ENCODE assay signal across 9 mouse cellular contexts in genomic region chr19:56874601-56875315, GRCm38 (mm10). TPM values are rescaled to one million over a fixed set of nuclear protein-coding genes. Genes with fewer than 3 reads are reported as not detected.
A peak's percentile ranks its signal among the peaks of the same experiment; 100 is the strongest.
DNase-seq lines count a peak whose midpoint lies in the region; ATAC-seq lines count a peak whose summit lies in the region.
"Had no signal": no experiment of that assay in that cellular context is flagged by ENCODE, and none has a peak within 500 bp of the region (broad histone marks: within the 10 kb centered on the region; RNA-seq: fewer than 3 reads in every experiment).

No protein-coding gene starts in this region.

- 0 out of 2 replicates have a peak overlapping the region, but pooled peaks have one; percentile 43 for H3K9ac ChIP-seq in heart, embryonic 11.5 days (ENCODE audit: low read depth, low read length)
- H3K9ac ChIP-seq in hindbrain, embryonic 16.5 days (ENCODE audit: low read depth, low read length) = peak overlapping the region; percentile 54
- peak overlapping the region; percentile 61 for H3K9ac ChIP-seq in midbrain, embryonic 13.5 days (replicated peaks)

- H3K9me3 ChIP-seq in heart, embryonic 11.5 days (replicated peaks; ENCODE audit: control insufficient read depth, low read length) = no peaks in the 10 kb centered on the region
- H3K9me3 ChIP-seq in hindbrain, embryonic 16.5 days (ENCODE audit: control insufficient read depth, low read length) = no peaks in the 10 kb centered on the region
- no peaks in the 10 kb centered on the region for H3K9me3 ChIP-seq in midbrain, embryonic 13.5 days

- no peak overlapping the region for H3K27ac ChIP-seq in heart, embryonic 11.5 days (ENCODE audit: low read depth, low read length)
- no peak overlapping the region for H3K27ac ChIP-seq in hindbrain, embryonic 16.5 days (ENCODE audit: low read depth, low read length)
- no peak overlapping the region for H3K27ac ChIP-seq in midbrain, embryonic 13.5 days

- no peaks in the 10 kb centered on the region for H3K36me3 ChIP-seq in heart, embryonic 11.5 days (ENCODE audit: control insufficient read depth, insufficient read depth, low read length)
- H3K36me3 ChIP-seq in hindbrain, embryonic 16.5 days (ENCODE audit: control insufficient read depth, insufficient read depth, low read length) = no peaks in the 10 kb centered on the region
- no peaks in the 10 kb centered on the region for H3K36me3 ChIP-seq in midbrain, embryonic 13.5 days

- WGBS in heart, embryonic 11.5 days (ENCODE audit: insufficient replicate concordance) = 9% methylated on average over 30 of the region's 30 CpGs
- 10% methylated on average over 30 of the region's 30 CpGs for WGBS in hindbrain, embryonic 16.5 days
- 9% methylated on average over 30 of the region's 30 CpGs for WGBS in midbrain, embryonic 13.5 days

- H3K4me1 ChIP-seq in heart, embryonic 11.5 days (ENCODE audit: control insufficient read depth, insufficient read depth, low read length) = peaks cover 10% of the 10 kb centered on the region
- H3K4me1 ChIP-seq in hindbrain, embryonic 16.5 days (ENCODE audit: control insufficient read depth, insufficient read depth, low read depth, low read length) = peaks cover 16% of the 10 kb centered on the region
- peaks cover 14% of the 10 kb centered on the region for H3K4me1 ChIP-seq in midbrain, embryonic 13.5 days (replicated peaks)

- H3K4me3 ChIP-seq in heart, embryonic 11.5 days (ENCODE audit: low read depth, low read length) = peak overlapping the region; percentile 58
- peak overlapping the region; percentile 54 for H3K4me3 ChIP-seq in hindbrain, embryonic 16.5 days (ENCODE audit: low read length)
- peak overlapping the region; percentile 52 for H3K4me3 ChIP-seq in midbrain, embryonic 13.5 days (replicated peaks)

- DNase-seq in heart, adult 9 months (ENCODE audit: low spot score in 2 of 2) = no peak
- DNase-seq in embryo, embryonic 10 days (ENCODE audit: low spot score) = peak; percentile 44
- no peak for DNase-seq in thymus, postnatal 10 days (ENCODE audit: low spot score in 2 of 2)
- DNase-seq in layer of hippocampus, adult 18-20 months (ENCODE audit: low spot score in 2 of 2) = no peak

- peak overlapping the region; percentile 98 for H3K4me2 ChIP-seq in heart, embryonic 11.5 days
- peak overlapping the region; percentile 96 for H3K4me2 ChIP-seq in hindbrain, embryonic 16.5 days (ENCODE audit: low read length)
- peak overlapping the region; percentile 96 for H3K4me2 ChIP-seq in midbrain, embryonic 13.5 days (replicated peaks)

- ATAC-seq in heart, embryonic 11.5 days (replicated peaks; ENCODE audit: insufficient number of reproducible peaks, low FRiP score, low TSS enrichment) = no peak
- ATAC-seq in hindbrain, embryonic 16.5 days = no peak
- 0 out of 2 replicates have a peak, but pooled peaks have one; percentile 48 for ATAC-seq in midbrain, embryonic 13.5 days
- ATAC-seq in erythroid progenitor cell, adult 5-6 weeks (replicated peaks; ENCODE audit: low FRiP score, poor library complexity, severe bottlenecking) = no peak

- H3K27me3 ChIP-seq in heart, embryonic 11.5 days (ENCODE audit: control insufficient read depth, insufficient read depth, low read length) = peaks cover 57% of the 10 kb centered on the region
- H3K27me3 ChIP-seq in hindbrain, embryonic 16.5 days (replicated peaks; ENCODE audit: control insufficient read depth, insufficient read depth, low read length) = peaks cover 39% of the 10 kb centered on the region
- H3K27me3 ChIP-seq in midbrain, embryonic 13.5 days = peaks cover 62% of the 10 kb centered on the region

RNA-seq across cellular contexts. Expression of gene Vwa2, which starts 0.7 kb away (rescaled TPM):
- 0.11 and 0.14 TPM in 2 replicates for polyA plus RNA-seq in heart, embryonic 11.5 days (2014; fragmentation: Nextera tagmentation; extraction: Ambion mirVana)
- polyA plus RNA-seq in hindbrain, embryonic 16.5 days (2015; fragmentation: Nextera tagmentation; extraction: Ambion mirVana) = 0.66 and 0.75 TPM in 2 replicates
- 0.26 and 0.36 TPM in 2 replicates for polyA plus RNA-seq in midbrain, embryonic 13.5 days (2015; fragmentation: Nextera tagmentation; extraction: Ambion mirVana)
- total RNA-seq in layer of hippocampus, adult 18-20 months (2021) = under 1 TPM in 1 of 2 experiments, not detected in 1; 0.13 TPM
- total RNA-seq in erythroid progenitor cell, adult 5-6 weeks (2015; ENCODE audit: low replicate concordance) = not detected in 2 replicates
- total RNA-seq in erythroid progenitor cell, adult 5-6 weeks (2017; ENCODE audit: low replicate concordance) = not detected in 2 replicates

RNA-seq across cellular contexts. Expression of gene Tdrd1, which starts 48.7 kb away (rescaled TPM):
- polyA plus RNA-seq in heart, embryonic 11.5 days (2014; fragmentation: Nextera tagmentation; extraction: Ambion mirVana) = 0.62 and 1.2 TPM in 2 replicates
- polyA plus RNA-seq in hindbrain, embryonic 16.5 days (2015; fragmentation: Nextera tagmentation; extraction: Ambion mirVana) = 1.3 and 1.4 TPM in 2 replicates
- polyA plus RNA-seq in midbrain, embryonic 13.5 days (2015; fragmentation: Nextera tagmentation; extraction: Ambion mirVana) = 0.42 and 0.62 TPM in 2 replicates
- total RNA-seq in layer of hippocampus, adult 18-20 months (2021) = under 1 TPM; 0.37 to 0.71 TPM
- total RNA-seq in erythroid progenitor cell, adult 5-6 weeks (2015; ENCODE audit: low replicate concordance) = not detected in 2 replicates
- not detected in 2 replicates for total RNA-seq in erythroid progenitor cell, adult 5-6 weeks (2017; ENCODE audit: low replicate concordance)
- polyA plus RNA-seq: C2C12 had no signal

RNA-seq across cellular contexts. Expression of gene Ccdc186, which starts 52.8 kb away (rescaled TPM):
- polyA plus RNA-seq in heart, embryonic 11.5 days (2014; fragmentation: Nextera tagmentation; extraction: Ambion mirVana) = 15.5 and 16.5 TPM in 2 replicates
- polyA plus RNA-seq in hindbrain, embryonic 16.5 days (2015; fragmentation: Nextera tagmentation; extraction: Ambion mirVana) = 19.1 and 20.2 TPM in 2 replicates
- 28.8 and 29.1 TPM in 2 replicates for polyA plus RNA-seq in midbrain, embryonic 13.5 days (2015; fragmentation: Nextera tagmentation; extraction: Ambion mirVana)
- 10 to 100 TPM; 51.0 to 51.4 TPM for total RNA-seq in layer of hippocampus, adult 18-20 months (2021)
- total RNA-seq in erythroid progenitor cell, adult 5-6 weeks (2015; ENCODE audit: low replicate concordance) = 12.6 and 18.4 TPM in 2 replicates
- total RNA-seq in erythroid progenitor cell, adult 5-6 weeks (2017; ENCODE audit: low replicate concordance) = 27.0 and 45.1 TPM in 2 replicates
